Mouse (Mus musculus): ENCODE data around the gene Nat8f5. TPM values are rescaled to one million over a fixed set of nuclear protein-coding genes. Genes with fewer than 3 reads are reported as not detected.
"Not testable (repeated sequence)": the region's sequence is repeated elsewhere in the genome, so short reads cannot be mapped to it uniquely, and the experiment has no call there.

Nat8f5 gene
- polyA plus RNA-seq (2016; fragmentation: Nextera tagmentation; extraction: Ambion mirVana) = not detected in 2 replicates

DNA sequence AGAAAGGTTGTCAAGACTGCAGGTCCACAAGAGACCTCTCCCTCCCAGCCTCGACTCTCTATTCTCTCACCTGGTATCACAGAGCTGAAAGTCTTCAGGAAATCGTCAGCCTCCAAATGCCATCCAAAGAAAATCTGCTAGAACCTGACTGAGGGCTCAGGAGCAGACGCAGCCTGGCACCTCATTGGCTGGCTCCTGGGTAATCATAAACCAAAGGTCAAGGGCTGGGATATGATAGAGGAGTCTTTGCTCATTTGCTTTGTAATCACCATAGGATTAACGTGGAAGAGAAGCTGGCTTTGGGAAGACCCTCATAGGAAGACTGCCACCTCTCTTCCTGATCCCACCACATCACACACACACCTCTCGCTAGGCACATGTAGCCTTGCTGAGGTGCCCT, at the start of gene Nat8f5, which contains the start of gene Nat8f6:
TSS of gene Nat8f5 (minus strand) at position 136 of the 400 bp plus-strand sequence.
TSS of gene Nat8f6 (minus strand) at position 118 of the 400 bp plus-strand sequence.
- Histone ChIP-seq H3K9ac (no peak within 1 kb of the TSS), H3K36me3 (no peaks in the 10 kb centered on the region), H3K27ac (ENCODE audit: poor library complexity, severe bottlenecking) (no peak within 1 kb of the TSS), H3K4me2 (no peak within 1 kb of the TSS), H3K4me3 (no peak within 1 kb of the TSS), H3K4me1 (replicated peaks) (no peaks in the 10 kb centered on the region), H3K9me3 (replicated peaks) (peaks cover 2% of the 10 kb centered on the region; the same call in 1 of the 2 replicates), H3K27me3 (replicated peaks) (no peaks in the 10 kb centered on the region)
- no peak for ATAC-seq (ENCODE audit: insufficient number of reproducible peaks, low FRiP score)
- 78% methylated on average over 5 of the region's 5 CpGs for WGBS

DNA sequence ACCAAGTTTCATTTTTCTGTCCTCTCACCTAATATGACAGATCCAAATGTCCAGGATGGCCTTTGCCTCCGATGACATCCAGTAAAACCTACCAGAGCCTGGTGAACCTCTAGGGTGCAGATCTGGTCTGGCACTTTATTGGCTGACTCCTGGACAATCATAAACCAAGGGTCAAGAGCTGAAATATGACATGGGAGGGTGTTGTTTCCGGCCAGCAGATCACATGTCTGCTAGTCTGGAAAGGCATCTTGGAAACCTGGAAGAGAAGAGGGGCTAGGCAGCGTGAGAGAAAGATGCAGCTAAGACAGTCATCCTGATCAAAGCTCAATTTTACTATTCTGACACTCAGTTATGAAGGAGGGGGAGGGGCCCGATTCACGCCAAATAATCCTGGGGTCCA, 48.2 kb upstream of the Nat8f5 start, which contains the start of gene Nat8f2:
TSS of gene Nat8f2 (minus strand) at position 153 of the 400 bp plus-strand sequence.
- H3K9me3 ChIP-seq (replicated peaks); H3K4me3 ChIP-seq; H3K27me3 ChIP-seq (replicated peaks); H3K4me1 ChIP-seq (replicated peaks); H3K36me3 ChIP-seq; ATAC-seq (ENCODE audit: insufficient number of reproducible peaks, low FRiP score); H3K4me2 ChIP-seq; H3K27ac ChIP-seq (ENCODE audit: poor library complexity, severe bottlenecking); H3K9ac ChIP-seq: not testable (repeated sequence)
- 82% methylated on average over 5 of the region's 5 CpGs for WGBS

- no peaks in the 10 kb centered on the region for H3K4me1 ChIP-seq (replicated peaks)
- H3K36me3 ChIP-seq = no peaks in the 10 kb centered on the region
- H3K27me3 ChIP-seq (replicated peaks) = no peaks in the 10 kb centered on the region
- H3K9me3 ChIP-seq (replicated peaks) = no peaks in the 10 kb centered on the region
- ATAC-seq (ENCODE audit: insufficient number of reproducible peaks, low FRiP score) = no peak
- no peak overlapping the region for H3K9ac ChIP-seq
- no peak overlapping the region for H3K27ac ChIP-seq (ENCODE audit: poor library complexity, severe bottlenecking)
- 70% methylated on average over 8 of the region's 8 CpGs for WGBS
- no peak overlapping the region for H3K4me3 ChIP-seq
- H3K4me2 ChIP-seq = no peak overlapping the region
Measured at GRCm38 (mm10) chr6:85867726-85868690, 47.2 kb upstream of the Nat8f5 start.

DNA sequence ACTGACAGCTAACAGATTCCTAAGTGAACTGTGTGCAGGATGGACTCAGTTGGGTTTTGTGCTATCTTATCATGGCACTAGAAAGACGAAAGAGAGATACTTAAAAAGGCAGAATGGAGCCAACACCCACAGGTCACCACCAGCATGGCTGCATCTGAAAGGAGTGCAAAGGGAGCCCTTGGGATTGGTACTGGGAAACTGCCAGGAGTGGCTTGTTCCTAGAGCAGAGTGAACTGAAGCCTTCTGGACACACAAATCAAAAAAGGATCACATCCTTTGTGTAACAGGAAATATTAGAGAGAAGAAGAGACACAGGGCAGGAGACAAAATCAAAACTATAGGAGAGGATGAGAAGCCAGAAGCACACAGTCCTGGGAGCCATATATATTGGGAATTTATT, 46.2 kb upstream of the Nat8f5 start:
- ATAC-seq (ENCODE audit: insufficient number of reproducible peaks, low FRiP score); H3K4me2 ChIP-seq: not testable (repeated sequence)
- WGBS = 23% methylated on average over 1 of the region's 1 CpGs

GRCm38 (mm10) chr6:85866166-85866565, 45.4 kb upstream of the Nat8f5 start:
- H3K4me2 ChIP-seq; H3K4me3 ChIP-seq; H3K36me3 ChIP-seq; H3K27ac ChIP-seq (ENCODE audit: poor library complexity, severe bottlenecking); H3K4me1 ChIP-seq (replicated peaks); H3K9me3 ChIP-seq (replicated peaks); H3K9ac ChIP-seq; H3K27me3 ChIP-seq (replicated peaks); ATAC-seq (ENCODE audit: insufficient number of reproducible peaks, low FRiP score): not testable (repeated sequence)
- 80% methylated on average over 3 of the region's 3 CpGs for WGBS

More for the DNA sequence above, 46.2 kb upstream of the Nat8f5 start:
- not testable (repeated sequence) for H3K4me1 ChIP-seq (replicated peaks); H3K9me3 ChIP-seq (replicated peaks); H3K4me3 ChIP-seq; H3K27ac ChIP-seq (ENCODE audit: poor library complexity, severe bottlenecking); H3K36me3 ChIP-seq; H3K9ac ChIP-seq; H3K27me3 ChIP-seq (replicated peaks)

DNA sequence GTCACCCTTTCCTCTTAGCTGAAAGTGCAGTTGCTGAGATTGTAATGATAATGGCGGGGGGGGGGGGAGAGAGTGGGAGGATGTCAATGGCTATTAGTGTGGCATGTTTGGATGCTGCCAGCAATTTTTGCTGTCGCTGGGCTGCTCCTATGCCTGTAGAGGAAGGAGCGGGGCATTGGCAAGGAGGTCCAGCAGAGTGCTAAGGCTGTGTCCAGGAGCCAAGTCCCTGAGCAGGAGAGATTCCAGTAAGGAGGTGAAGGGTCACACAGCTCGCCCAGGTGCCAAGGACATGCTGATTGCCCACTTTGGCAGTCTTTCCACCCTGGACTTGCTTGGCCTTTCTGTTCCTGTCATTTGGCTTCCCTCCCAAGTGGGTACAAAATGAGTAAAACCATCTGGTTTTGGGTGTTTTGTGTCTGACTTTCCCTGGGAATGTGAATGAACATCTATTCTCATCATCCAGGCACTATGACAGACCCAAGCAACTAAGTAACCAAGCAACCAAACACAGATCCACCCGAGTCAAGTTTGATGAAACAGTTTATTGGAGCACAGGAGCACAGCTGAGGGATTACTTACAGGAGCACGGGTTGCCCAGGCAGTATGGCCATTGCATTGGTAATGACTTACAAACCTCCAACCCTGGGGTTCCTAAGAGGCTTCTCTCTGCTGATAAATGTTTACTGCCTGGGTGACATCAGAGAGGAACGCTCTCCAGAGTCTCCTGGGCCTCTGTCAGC, 44.3 kb upstream of the Nat8f5 start:
- H3K36me3 ChIP-seq; H3K4me1 ChIP-seq (replicated peaks); H3K27me3 ChIP-seq (replicated peaks); H3K9me3 ChIP-seq (replicated peaks); H3K9ac ChIP-seq; H3K27ac ChIP-seq (ENCODE audit: poor library complexity, severe bottlenecking); ATAC-seq (ENCODE audit: insufficient number of reproducible peaks, low FRiP score); H3K4me2 ChIP-seq; H3K4me3 ChIP-seq: not testable (repeated sequence)
- 76% methylated on average over 6 of the region's 7 CpGs for WGBS

DNA sequence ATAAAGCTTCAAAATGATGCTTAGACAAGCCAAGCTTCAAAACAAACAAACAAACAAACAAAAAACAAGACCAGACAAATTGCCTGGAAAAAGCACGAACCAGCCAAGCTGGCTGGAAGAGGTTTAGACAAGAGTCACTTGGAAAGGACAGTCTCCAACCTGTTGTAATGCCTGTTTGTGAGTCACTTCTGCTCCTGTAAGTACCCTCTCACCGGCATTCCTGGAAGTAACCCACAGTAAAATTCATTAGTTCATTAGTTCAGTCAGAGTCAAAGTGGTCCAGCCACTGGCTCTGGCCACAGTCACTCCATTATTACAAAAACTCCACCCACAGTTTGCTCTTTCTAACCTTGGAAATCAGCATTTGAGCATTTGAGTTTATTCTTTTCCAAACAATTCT, 43.1 kb upstream of the Nat8f5 start:
- Histone ChIP-seq H3K4me1 (replicated peaks) (no peaks in the 10 kb centered on the region), H3K27me3 (replicated peaks) (no peaks in the 10 kb centered on the region), H3K4me3 (no peak overlapping the region), H3K36me3 (no peaks in the 10 kb centered on the region), H3K9me3 (replicated peaks) (no peaks in the 10 kb centered on the region), H3K9ac (no peak overlapping the region), H3K4me2 (no peak overlapping the region), H3K27ac (ENCODE audit: poor library complexity, severe bottlenecking) (no peak overlapping the region)
- WGBS = 87% methylated on average over 2 of the region's 2 CpGs
- ATAC-seq (ENCODE audit: insufficient number of reproducible peaks, low FRiP score) = no peak

DNA sequence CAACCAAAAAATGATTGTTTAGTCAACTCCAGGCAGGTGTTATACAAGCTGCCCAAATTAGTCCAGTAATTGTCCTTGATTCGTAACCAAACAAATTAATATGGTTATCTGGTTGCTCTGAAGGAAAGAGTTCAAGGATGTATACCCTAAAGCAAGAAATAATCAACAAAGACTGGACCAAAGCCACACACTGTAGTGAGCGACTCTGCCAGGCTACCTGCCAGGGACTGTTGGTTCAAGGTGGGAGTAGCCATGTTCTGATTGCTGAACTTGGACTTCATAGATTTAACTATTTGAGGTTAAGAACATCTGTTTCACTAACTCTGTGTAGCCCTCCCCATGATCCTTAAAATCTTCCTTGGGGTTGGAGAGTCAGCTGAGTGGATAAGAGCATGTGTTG, 42.4 kb upstream of the Nat8f5 start:
- H3K27ac ChIP-seq (ENCODE audit: poor library complexity, severe bottlenecking) = no peak overlapping the region
- no peaks in the 10 kb centered on the region for H3K36me3 ChIP-seq
- no peak overlapping the region for H3K4me2 ChIP-seq
- no peak overlapping the region for H3K4me3 ChIP-seq
- H3K9me3 ChIP-seq (replicated peaks) = no peaks in the 10 kb centered on the region
- H3K9ac ChIP-seq = no peak overlapping the region
- H3K27me3 ChIP-seq (replicated peaks) = no peaks in the 10 kb centered on the region
- no peak for ATAC-seq (ENCODE audit: insufficient number of reproducible peaks, low FRiP score)
- no peaks in the 10 kb centered on the region for H3K4me1 ChIP-seq (replicated peaks)
- 77% methylated on average over 2 of the region's 2 CpGs for WGBS

- Histone ChIP-seq H3K27ac (ENCODE audit: poor library complexity, severe bottlenecking) (no peak overlapping the region), H3K4me3 (no peak overlapping the region), H3K4me2 (no peak overlapping the region), H3K9ac (no peak overlapping the region), H3K27me3 (replicated peaks) (no peaks in the 10 kb centered on the region), H3K9me3 (replicated peaks) (no peaks in the 10 kb centered on the region), H3K36me3 (no peaks in the 10 kb centered on the region), H3K4me1 (replicated peaks) (no peaks in the 10 kb centered on the region)
- WGBS = 66% methylated on average over 3 of the region's 3 CpGs
- no peak for ATAC-seq (ENCODE audit: insufficient number of reproducible peaks, low FRiP score)
Measured at GRCm38 (mm10) chr6:85862565-85862964, 41.8 kb upstream of the Nat8f5 start.

- 88% methylated on average over 3 of the region's 3 CpGs for WGBS
- H3K27me3 ChIP-seq (replicated peaks) = no peaks in the 10 kb centered on the region
- no peaks in the 10 kb centered on the region for H3K4me1 ChIP-seq (replicated peaks)
- no peak overlapping the region for H3K4me2 ChIP-seq
- no peak overlapping the region for H3K4me3 ChIP-seq
- ATAC-seq (ENCODE audit: insufficient number of reproducible peaks, low FRiP score) = no peak
- no peaks in the 10 kb centered on the region for H3K36me3 ChIP-seq
- H3K27ac ChIP-seq (ENCODE audit: poor library complexity, severe bottlenecking) = no peak overlapping the region
- no peak overlapping the region for H3K9ac ChIP-seq
- H3K9me3 ChIP-seq (replicated peaks) = no peaks in the 10 kb centered on the region
Measured at GRCm38 (mm10) chr6:85861247-85861646, 40.5 kb upstream of the Nat8f5 start.

- WGBS = 59% methylated on average over 1 of the region's 1 CpGs
- no peak for ATAC-seq (ENCODE audit: insufficient number of reproducible peaks, low FRiP score)
Measured at GRCm38 (mm10) chr6:85856194-85856678, 35.5 kb upstream of the Nat8f5 start.

More at GRCm38 (mm10) chr6:85856194-85856678, 35.5 kb upstream of the Nat8f5 start:
- no peaks in the 10 kb centered on the region for H3K4me1 ChIP-seq (replicated peaks)
- H3K4me3 ChIP-seq = no peak overlapping the region
- H3K36me3 ChIP-seq = no peaks in the 10 kb centered on the region
- no peak overlapping the region for H3K9ac ChIP-seq
- H3K4me2 ChIP-seq = no peak overlapping the region
- no peaks in the 10 kb centered on the region for H3K9me3 ChIP-seq (replicated peaks)
- H3K27me3 ChIP-seq (replicated peaks) = no peaks in the 10 kb centered on the region
- H3K27ac ChIP-seq (ENCODE audit: poor library complexity, severe bottlenecking) = no peak overlapping the region

Measured in heart, embryonic 12.5 days (tissue).